Mouse (Mus musculus): ENCODE data around the gene Prkn. TPM values are rescaled to one million over a fixed set of nuclear protein-coding genes. Genes with fewer than 3 reads are reported as not detected.

The Prkn gene
- not detected for total RNA-seq (2023)

GRCm38 (mm10) chr17:10840148-10840707, at the start of gene Prkn, which contains the start of gene Pacrg:
TSS of gene Prkn (plus strand) at chr17:10840384.
TSS of gene Pacrg (minus strand) at chr17:10840311.

Other genes starting within 250 kb of the Prkn start
- not detected for gene Pacrg, start 73 bp upstream of the Prkn start, total RNA-seq (2023)